Mouse (Mus musculus) gastrocnemius, postnatal 25 days (tissue): ENCODE measurements at regions not wholly inside any gene's neighbourhood (a gene's known extent, or its start where the extent isn't known, plus 50 kb on each side); places are given as distances from the start of the nearest gene placed in this dataset.
A peak's percentile ranks its signal among the peaks of the same experiment; 100 is the strongest.

Experiments used
- DNase-seq: peaks from one replicate; pipeline ENCODE4 v3.0.0; 2022

GRCm38 (mm10) chr2:50921002-50921401 lies 227.9 kb downstream of the Rnd3 start:
- no peak for DNase-seq

DNA sequence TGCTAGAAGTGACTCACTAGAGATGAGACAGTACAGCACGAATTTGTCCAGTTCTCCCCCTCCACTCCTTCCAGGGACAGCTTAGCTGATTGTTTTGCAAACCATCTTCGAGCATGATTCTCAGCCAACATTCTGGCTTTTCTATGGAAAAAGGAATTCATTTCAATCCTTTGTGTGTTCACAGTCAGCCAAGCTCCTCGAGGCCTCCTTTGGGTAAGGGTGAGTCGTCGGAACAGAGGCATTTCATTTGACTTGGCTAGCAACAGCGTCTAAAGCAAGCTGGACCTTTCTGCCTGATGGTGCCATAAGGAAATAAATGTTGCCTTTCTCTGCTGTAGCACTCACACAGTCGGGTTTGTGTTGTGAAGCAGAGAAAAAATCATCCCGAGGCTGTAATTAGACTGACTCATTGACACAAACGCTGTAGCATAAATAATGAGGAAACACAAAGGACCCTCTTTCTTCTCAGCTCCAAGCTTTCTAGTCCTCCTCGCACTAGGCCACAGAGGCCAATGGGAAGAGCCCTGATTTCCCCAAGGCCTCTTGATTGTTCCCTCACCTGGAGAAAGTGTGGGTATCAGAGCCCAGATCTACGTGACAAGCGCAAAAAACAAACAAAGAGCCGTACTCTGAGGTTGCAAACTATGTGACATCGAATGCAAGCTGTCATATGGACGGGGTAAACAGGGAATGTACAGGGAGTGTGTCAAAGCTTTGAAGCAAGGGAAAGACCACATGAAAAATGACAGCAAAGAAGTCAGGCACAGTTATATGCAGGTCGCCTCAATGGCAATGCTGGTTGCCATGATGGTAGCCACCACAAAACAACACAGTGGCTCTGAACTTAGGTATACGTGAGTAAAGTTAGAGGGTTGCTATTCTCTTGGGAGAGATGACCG lies 232.3 kb downstream of the Rnd3 start:
- DNase-seq, result peak; percentile 21

GRCm38 (mm10) chr2:50915149-50915548 lies 233.8 kb downstream of the Rnd3 start:
- peak; percentile 32 for DNase-seq

DNA sequence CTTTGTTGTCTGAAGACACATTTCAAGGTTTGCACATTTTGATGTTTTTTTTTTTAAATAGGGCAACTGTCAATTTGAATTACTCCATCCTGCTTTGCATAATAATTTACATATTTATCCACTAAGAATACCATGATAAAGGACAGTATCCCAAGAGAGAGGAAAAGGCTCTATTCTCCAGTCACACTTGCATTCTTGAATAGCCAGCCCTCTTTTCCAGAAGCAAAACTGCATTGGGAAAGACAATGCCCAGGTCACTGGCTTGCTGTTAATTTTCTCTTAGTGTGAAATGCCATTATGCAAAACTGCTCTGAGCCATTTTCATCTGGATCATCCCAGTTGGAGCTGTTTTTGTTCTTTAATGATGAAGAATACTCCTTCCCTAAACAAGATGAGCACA lies 234.7 kb downstream of the Rnd3 start:
- DNase-seq, result no peak

DNA sequence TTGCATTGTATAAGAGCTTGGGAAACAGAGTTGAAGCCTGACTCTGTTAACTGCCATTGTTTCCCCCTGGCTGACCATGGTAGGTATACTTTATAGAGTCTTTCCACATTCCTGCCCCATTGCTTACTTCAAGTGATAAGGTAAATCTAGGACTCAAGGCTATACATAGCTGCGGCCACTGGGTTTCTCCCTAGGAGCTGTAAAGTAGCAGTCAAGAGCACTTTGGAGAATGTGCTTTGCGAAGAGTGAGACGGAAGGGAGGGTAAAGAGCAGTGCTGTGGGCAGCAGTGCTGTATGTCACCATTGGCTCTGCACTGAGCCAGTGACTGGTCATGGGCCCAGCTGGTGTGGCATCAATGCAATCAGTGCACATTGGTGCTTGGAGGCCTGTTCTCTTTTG lies 240.1 kb downstream of the Rnd3 start:
- DNase-seq, result no peak

GRCm38 (mm10) chr2:50902701-50903100 lies 246.2 kb downstream of the Rnd3 start:
- DNase-seq, result no peak

DNA sequence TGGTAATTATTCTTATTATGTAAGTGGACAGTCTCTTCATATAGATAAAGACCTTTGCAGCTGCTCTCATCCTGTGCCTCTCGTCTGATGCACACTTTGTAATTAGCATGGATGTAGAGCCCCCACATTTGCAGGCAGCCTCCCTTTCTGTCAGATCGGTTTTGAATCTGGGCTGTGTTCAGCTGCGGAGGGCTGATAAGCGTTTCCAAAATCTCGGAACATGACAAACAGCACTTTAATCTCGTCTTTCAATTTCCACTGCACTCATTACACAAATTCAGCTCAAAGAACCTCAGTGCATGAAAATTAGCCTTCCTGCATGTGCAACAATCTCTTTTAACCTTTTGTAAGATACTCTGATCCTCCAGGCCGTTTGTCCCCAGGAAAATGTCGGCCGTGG lies 246.7 kb downstream of the Rnd3 start:
- no peak for DNase-seq

DNA sequence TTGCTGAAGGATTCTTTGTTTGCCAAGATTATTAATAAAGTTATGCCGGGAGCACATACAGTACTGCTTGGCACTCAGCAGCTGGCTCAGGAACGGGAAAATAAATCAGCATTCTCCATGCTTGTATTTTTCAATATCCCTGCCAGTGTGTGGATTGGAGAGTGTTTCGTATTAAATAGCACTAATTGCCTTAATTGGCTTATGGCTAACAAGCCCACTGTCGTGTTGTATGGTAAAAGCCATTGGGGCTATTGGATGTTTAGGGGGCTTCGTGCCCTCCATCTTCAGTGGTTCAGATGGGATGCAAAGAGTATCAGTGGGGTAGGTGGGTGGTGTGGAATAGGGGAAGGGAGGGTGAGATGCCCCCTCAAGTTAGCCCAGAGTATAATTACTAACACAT lies 259.9 kb downstream of the Rnd3 start:
- DNase-seq, result no peak

GRCm38 (mm10) chr2:50887954-50888353 lies 261.0 kb downstream of the Rnd3 start:
- DNase-seq, result no peak

DNA sequence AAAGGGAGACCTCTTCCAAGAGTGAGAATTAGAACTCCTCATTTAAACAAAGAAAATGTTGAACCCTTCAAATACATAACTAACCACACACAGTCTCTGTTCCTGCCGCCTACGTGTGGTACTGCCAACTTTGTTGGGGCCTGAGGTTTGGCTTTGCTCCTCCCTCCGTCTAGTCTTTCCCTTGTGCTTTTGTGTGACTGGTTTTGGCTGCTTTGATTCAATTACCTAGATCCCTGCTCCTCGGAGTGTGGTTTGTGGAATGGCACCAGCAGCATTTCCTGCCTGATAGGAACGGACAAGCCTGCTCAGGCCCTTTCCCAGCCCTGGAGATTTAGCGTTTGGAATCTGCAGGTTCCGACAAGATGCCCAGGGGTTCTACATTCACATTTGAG lies 263.0 kb downstream of the Rnd3 start:
- no peak for DNase-seq

GRCm38 (mm10) chr2:50885280-50885923 lies 263.5 kb downstream of the Rnd3 start:
- no peak for DNase-seq

GRCm38 (mm10) chr2:50881514-50882038 lies 267.3 kb downstream of the Rnd3 start:
- DNase-seq, result no peak

DNA sequence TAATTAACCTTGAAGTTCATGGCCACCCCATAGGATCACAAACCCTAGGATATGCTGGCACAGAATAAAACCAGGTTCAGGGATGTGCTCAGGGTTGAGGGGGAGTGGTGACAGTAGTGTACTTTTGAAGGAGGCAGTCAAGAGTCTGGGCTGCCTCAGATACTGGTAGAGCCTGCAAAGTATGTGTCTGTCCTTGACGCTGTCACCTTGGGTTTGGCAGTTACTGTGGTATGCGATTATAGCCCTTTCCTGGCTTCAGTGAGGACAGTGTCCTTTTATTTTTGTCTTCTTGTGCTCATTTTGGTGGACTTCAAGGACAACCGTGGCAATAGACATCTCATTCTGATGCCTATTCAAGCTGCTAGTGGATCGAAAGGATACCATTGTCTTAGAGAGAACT lies 268.1 kb downstream of the Rnd3 start:
- DNase-seq, result no peak

DNA sequence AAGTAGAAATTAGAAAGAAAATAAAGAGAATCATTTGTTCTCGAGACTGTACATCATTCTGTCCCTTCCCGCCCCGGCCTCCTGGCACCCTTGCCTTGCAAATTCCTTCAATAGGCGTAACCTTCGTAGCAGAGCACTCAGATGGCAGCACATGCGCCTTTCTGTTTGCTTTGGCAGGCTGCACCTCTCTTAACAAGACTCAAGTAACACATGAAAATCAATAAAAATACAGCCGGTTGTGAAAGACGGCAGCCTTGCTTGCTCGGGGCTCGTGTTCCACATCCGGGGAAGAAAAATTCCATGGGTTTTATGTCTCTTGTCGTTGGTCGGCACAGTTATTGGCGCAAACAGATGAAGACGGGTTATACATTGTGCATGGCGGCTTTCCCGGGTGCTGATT lies 271.2 kb downstream of the Rnd3 start:
- peak; percentile 67 for DNase-seq

DNA sequence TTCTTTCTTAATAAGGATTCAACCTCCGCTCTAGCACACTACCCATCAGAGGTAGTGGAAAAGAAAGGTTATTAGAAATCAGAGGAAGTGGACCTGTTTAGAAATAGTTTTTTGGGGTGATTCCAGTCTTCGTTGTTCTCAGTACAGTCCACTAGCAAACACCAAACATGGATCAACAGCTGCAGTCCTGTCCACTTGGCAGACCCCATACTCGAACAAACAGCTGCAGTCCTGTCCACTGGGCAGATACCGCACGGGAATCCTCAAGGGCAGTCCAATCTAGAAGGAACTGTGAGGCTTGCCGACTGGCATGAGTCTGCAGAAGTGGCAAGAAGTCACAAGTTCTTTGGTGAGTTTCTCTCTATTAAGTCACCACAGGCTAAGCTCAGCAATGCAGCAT lies 273.8 kb downstream of the Rnd3 start:
- DNase-seq, result no peak

DNA sequence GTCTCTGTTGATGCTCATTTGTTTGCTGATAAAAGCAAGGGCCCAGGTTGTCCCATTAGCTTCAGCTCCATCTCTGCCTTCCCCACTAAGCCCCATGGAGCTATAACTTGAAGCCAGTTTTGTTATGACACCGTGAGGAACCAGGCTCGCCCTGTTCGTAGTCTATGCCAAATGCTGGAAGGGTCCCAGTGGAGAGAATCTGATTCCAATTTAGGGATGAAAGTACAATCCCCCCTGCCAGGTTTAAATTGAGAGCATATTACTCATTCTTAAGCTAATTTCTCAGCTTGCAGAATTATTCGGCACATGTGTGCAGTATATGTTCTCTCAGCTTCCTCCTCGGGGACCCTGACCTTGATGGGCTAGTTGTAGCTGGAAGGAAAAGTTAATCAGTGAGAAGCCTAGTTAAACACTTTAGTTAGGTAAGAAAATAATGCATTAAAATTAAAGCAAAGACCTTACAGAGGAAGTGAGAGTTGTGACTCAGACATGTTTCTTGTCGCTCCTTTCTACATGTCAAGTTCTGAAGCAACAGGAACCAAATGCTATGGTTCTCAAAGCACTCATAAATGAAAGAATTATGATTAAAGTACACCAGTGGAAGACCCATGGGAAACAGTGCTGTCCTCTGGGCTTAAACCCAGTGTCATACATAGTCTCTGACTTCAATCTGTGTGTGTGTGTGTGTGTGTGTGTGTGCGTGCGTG lies 295.2 kb downstream of the Rnd3 start:
- no peak for DNase-seq

GRCm38 (mm10) chr2:50852413-50852919 lies 296.4 kb downstream of the Rnd3 start:
- DNase-seq, result no peak

GRCm38 (mm10) chr2:50850071-50850470 lies 298.8 kb downstream of the Rnd3 start:
- no peak for DNase-seq

DNA sequence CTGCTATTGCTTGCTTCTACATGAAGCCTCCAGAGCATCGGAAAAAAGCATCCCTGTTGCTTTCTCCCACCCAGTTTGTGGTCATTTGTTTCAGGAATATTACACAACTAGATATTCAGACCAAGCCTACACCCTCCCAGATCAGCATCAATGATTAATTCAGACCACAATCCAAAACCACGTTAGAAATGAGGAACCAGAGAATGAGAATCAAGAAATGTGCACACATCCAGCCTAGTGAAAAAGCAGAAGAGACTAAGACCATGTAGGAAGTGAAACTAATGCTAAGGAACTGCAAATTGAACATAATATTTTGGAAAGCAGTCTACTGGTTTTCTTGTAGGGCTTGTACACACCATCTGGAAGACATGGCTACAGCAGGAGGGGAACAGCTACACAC lies 307.0 kb downstream of the Rnd3 start:
- DNase-seq, result no peak

DNA sequence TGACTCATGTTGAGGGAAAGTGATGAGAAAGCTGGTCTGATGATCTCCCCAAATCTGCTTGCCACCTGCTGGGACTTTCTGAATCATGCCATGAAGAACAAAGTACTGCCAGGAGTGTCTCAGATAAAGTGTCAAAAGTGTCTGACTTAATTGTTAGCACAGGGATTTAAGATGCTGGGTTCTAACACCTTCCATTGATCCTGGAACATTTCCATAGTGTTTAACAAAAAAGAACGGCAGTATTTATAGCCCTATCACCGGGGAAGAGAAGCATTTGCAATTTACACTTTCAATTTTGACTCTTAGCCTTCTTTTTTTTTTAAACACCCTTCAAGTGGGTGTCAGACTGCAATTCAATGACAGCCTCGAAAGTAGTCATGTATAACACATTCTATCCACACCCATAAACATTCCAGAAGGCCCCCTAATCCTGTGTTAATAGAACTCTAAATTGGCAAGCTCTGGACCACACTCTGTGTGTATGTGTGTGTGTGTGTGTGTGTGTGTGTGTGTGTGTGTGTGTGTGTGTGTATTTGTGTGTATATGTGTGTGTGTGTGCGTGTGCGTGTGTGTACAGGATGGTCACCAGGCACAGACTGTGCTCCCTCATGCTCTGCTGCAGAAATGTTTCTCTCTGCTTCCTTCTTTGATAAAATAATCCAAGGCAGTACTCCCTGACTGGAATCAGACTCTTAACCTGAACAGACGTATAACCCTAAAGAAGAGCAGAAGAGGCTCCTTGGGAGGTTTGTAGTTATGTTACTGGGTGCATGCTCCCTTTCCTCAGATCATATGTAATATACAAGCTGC lies 313.2 kb downstream of the Rnd3 start:
- no peak for DNase-seq

GRCm38 (mm10) chr2:50833791-50834190 lies 315.1 kb downstream of the Rnd3 start:
- no peak for DNase-seq

- DNase-seq, result no peak
These were observed 316.4 kb downstream of the Rnd3 start for GRCm38 (mm10) chr2:50832471-50832870.
